Comparison of ENCODE assay signal across 23 mouse cellular contexts in the genomic region with DNA sequence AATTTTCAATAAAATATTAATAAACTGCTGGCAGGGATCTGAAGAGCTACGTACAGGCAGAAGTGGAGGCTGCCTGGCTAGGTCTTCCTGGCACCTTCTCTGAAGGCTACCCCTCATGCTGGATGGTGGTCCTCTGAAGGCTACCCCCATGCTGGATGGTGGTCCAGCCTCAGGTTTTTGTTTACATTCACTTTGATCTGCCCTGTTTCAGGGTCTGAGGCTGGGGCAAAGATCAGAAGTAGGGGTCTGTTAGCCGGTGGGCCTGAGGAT.
DNase-seq lines count a peak whose midpoint lies in the region; ATAC-seq and TF ChIP-seq lines count a peak whose summit lies in the region.
"Had no signal": no experiment of that assay in that cellular context is flagged by ENCODE, and none has a peak within 500 bp of the region (broad histone marks: within the 10 kb centered on the region; RNA-seq: fewer than 3 reads in every experiment).

No protein-coding gene starts in this region.

- no peak for DNase-seq in midbrain, embryonic 11.5 days (ENCODE audit: low spot score, missing footprints)
- DNase-seq in midbrain, embryonic 10.5 days (ENCODE audit: low spot score) = no peak
- DNase-seq in midbrain, embryonic 14.5 days = no peak
- DNase-seq in right cerebral cortex, postnatal 25 days = no peak
- no peak for DNase-seq in left cerebral cortex, adult 2 months (ENCODE audit: extremely low spot score in 1 of 2, low spot score in 2 of 2)
- DNase-seq: adrenal gland, adult 8-10 months; adrenal gland, postnatal 36 days; cerebellum, adult 11 months; cerebellum, adult 8-10 months; cerebellum, postnatal 14 days; embryo, embryonic 11 days; gastrocnemius, postnatal 10 days; heart, adult 18-20 months; heart, postnatal 10 days; heart, postnatal 4 days had no signal

- 59% methylated on average over 2 of the region's 2 CpGs for WGBS in hindbrain, embryonic 15.5 days
- 73% methylated on average over 2 of the region's 2 CpGs for WGBS in hindbrain, embryonic 13.5 days
- WGBS in midbrain, embryonic 11.5 days = 81% methylated on average over 2 of the region's 2 CpGs
- WGBS in midbrain, embryonic 10.5 days = 89% methylated on average over 2 of the region's 2 CpGs
- WGBS in midbrain, embryonic 14.5 days = 56% methylated on average over 2 of the region's 2 CpGs

- no peak overlapping the region for H3K9ac ChIP-seq in hindbrain, embryonic 15.5 days
- H3K9ac ChIP-seq in hindbrain, embryonic 13.5 days = no peak overlapping the region
- H3K9ac ChIP-seq in midbrain, embryonic 11.5 days (ENCODE audit: low read length) = no peak overlapping the region
- no peak overlapping the region for H3K9ac ChIP-seq in midbrain, embryonic 14.5 days (replicated peaks; ENCODE audit: low read length)
- H3K9ac ChIP-seq: embryonic facial prominence, embryonic 15.5 days; intestine, embryonic 15.5 days had no signal

- no peak overlapping the region for H3K4me2 ChIP-seq in hindbrain, embryonic 15.5 days
- H3K4me2 ChIP-seq in hindbrain, embryonic 13.5 days = no peak overlapping the region
- H3K4me2 ChIP-seq in midbrain, embryonic 11.5 days = no peak overlapping the region
- H3K4me2 ChIP-seq in midbrain, embryonic 14.5 days (ENCODE audit: low read length) = no peak overlapping the region
- H3K4me2 ChIP-seq: embryonic facial prominence, embryonic 15.5 days; intestine, embryonic 15.5 days had no signal

- intact Hi-C loops in left cerebral cortex, adult 2 months (cut with DNase I) = no loop called here

- H3K4me3 ChIP-seq in hindbrain, embryonic 15.5 days = no peak overlapping the region
- no peak overlapping the region for H3K4me3 ChIP-seq in hindbrain, embryonic 13.5 days
- H3K4me3 ChIP-seq in midbrain, embryonic 11.5 days (ENCODE audit: low read depth, low read length) = no peak overlapping the region
- no peak overlapping the region for H3K4me3 ChIP-seq in midbrain, embryonic 10.5 days
- no peak overlapping the region for H3K4me3 ChIP-seq in midbrain, embryonic 14.5 days (replicated peaks; ENCODE audit: low read depth, low read length)
- H3K4me3 ChIP-seq in left cerebral cortex, adult 2 months = no peak overlapping the region
- H3K4me3 ChIP-seq: embryonic facial prominence, embryonic 15.5 days; erythroblast, embryonic 14.5 days; heart, embryonic 10.5 days; intestine, embryonic 15.5 days had no signal

- H3K9me3 ChIP-seq in hindbrain, embryonic 15.5 days = no peaks in the 10 kb centered on the region
- no peaks in the 10 kb centered on the region for H3K9me3 ChIP-seq in hindbrain, embryonic 13.5 days
- no peaks in the 10 kb centered on the region for H3K9me3 ChIP-seq in midbrain, embryonic 11.5 days (ENCODE audit: control insufficient read depth, low read length)
- no peaks in the 10 kb centered on the region for H3K9me3 ChIP-seq in midbrain, embryonic 10.5 days (replicated peaks)
- no peaks in the 10 kb centered on the region for H3K9me3 ChIP-seq in midbrain, embryonic 14.5 days (ENCODE audit: control insufficient read depth, low read length)
- H3K9me3 ChIP-seq: embryonic facial prominence, embryonic 15.5 days; heart, embryonic 10.5 days; intestine, embryonic 15.5 days had no signal

- no peaks in the 10 kb centered on the region for H3K27me3 ChIP-seq in hindbrain, embryonic 15.5 days
- no peaks in the 10 kb centered on the region for H3K27me3 ChIP-seq in hindbrain, embryonic 13.5 days
- H3K27me3 ChIP-seq in midbrain, embryonic 11.5 days (ENCODE audit: control insufficient read depth, insufficient read depth, low read length) = no peaks in the 10 kb centered on the region
- no peaks in the 10 kb centered on the region for H3K27me3 ChIP-seq in midbrain, embryonic 10.5 days (ENCODE audit: low read depth, poor library complexity, severe bottlenecking)
- H3K27me3 ChIP-seq in midbrain, embryonic 14.5 days (ENCODE audit: control insufficient read depth, insufficient read depth, low read length) = no peaks in the 10 kb centered on the region
- H3K27me3 ChIP-seq: embryonic facial prominence, embryonic 15.5 days; intestine, embryonic 15.5 days had no signal

- no peak for TF ChIP-seq CTCF in left cerebral cortex, adult 2 months (IDR thresholded peaks at IDR 0.05)

- H3K4me1 ChIP-seq in hindbrain, embryonic 15.5 days (replicated peaks) = peaks cover 15% of the 10 kb centered on the region
- peaks cover 26% of the 10 kb centered on the region for H3K4me1 ChIP-seq in hindbrain, embryonic 13.5 days (replicated peaks)
- no peaks in the 10 kb centered on the region for H3K4me1 ChIP-seq in midbrain, embryonic 11.5 days (ENCODE audit: control insufficient read depth, insufficient read depth, low read length)
- no peaks in the 10 kb centered on the region for H3K4me1 ChIP-seq in midbrain, embryonic 10.5 days
- H3K4me1 ChIP-seq in midbrain, embryonic 14.5 days (ENCODE audit: control insufficient read depth, insufficient read depth, low read length) = 0 out of 2 replicates have a peak, but pooled peaks cover 3% of the 10 kb centered on the region
- H3K4me1 ChIP-seq: embryonic facial prominence, embryonic 15.5 days; heart, embryonic 10.5 days; intestine, embryonic 15.5 days had no signal

- no peaks in the 10 kb centered on the region for H3K36me3 ChIP-seq in hindbrain, embryonic 15.5 days
- H3K36me3 ChIP-seq in hindbrain, embryonic 13.5 days = no peaks in the 10 kb centered on the region
- H3K36me3 ChIP-seq in midbrain, embryonic 11.5 days (ENCODE audit: control insufficient read depth, insufficient read depth, low read length) = no peaks in the 10 kb centered on the region
- no peaks in the 10 kb centered on the region for H3K36me3 ChIP-seq in midbrain, embryonic 10.5 days
- no peaks in the 10 kb centered on the region for H3K36me3 ChIP-seq in midbrain, embryonic 14.5 days (ENCODE audit: control insufficient read depth, insufficient read depth, low read length)
- H3K36me3 ChIP-seq: embryonic facial prominence, embryonic 15.5 days; G1E; heart, embryonic 10.5 days; intestine, embryonic 15.5 days had no signal

- ATAC-seq in hindbrain, embryonic 15.5 days (ENCODE audit: low FRiP score, low read depth) = peak; percentile 20; the same call in 1 of the 2 replicates
- ATAC-seq in hindbrain, embryonic 13.5 days (ENCODE audit: low FRiP score) = no peak
- 0 out of 2 replicates have a peak, but pooled peaks have one; percentile 24 for ATAC-seq in midbrain, embryonic 11.5 days (ENCODE audit: low FRiP score)
- ATAC-seq in midbrain, embryonic 14.5 days (ENCODE audit: low FRiP score, low TSS enrichment) = peak; percentile 72
- ATAC-seq: CD4-positive, CD25-positive, alpha-beta regulatory T cell, adult 4 months; intestine, embryonic 15.5 days had no signal

- 0 out of 2 replicates have a peak overlapping the region, but pooled peaks have one; percentile 17 for H3K27ac ChIP-seq in hindbrain, embryonic 15.5 days (replicated peaks)
- H3K27ac ChIP-seq in hindbrain, embryonic 13.5 days = no peak overlapping the region
- no peak overlapping the region for H3K27ac ChIP-seq in midbrain, embryonic 11.5 days (ENCODE audit: low read depth, low read length)
- H3K27ac ChIP-seq in midbrain, embryonic 10.5 days (replicated peaks) = no peak overlapping the region
- H3K27ac ChIP-seq in midbrain, embryonic 14.5 days (replicated peaks; ENCODE audit: low read depth, low read length) = peak overlapping the region; percentile 71
- no peak overlapping the region for H3K27ac ChIP-seq in left cerebral cortex, adult 2 months
- H3K27ac ChIP-seq: embryonic facial prominence, embryonic 15.5 days; heart, embryonic 10.5 days; intestine, embryonic 15.5 days had no signal

Comparison
In these comparisons a context has a peak if more than half of its experiments do, and no peak if none do; other contexts are left out.
1. H3K27ac ChIP-seq: peak in hindbrain, embryonic 15.5 days (single experiment) and midbrain, embryonic 14.5 days (single experiment); none in hindbrain, embryonic 13.5 days (single experiment), midbrain, embryonic 11.5 days (single experiment), midbrain, embryonic 10.5 days (single experiment) and left cerebral cortex, adult 2 months (single experiment).